Mouse (Mus musculus): ENCODE measurements around the gene Ptprr.

DNA sequence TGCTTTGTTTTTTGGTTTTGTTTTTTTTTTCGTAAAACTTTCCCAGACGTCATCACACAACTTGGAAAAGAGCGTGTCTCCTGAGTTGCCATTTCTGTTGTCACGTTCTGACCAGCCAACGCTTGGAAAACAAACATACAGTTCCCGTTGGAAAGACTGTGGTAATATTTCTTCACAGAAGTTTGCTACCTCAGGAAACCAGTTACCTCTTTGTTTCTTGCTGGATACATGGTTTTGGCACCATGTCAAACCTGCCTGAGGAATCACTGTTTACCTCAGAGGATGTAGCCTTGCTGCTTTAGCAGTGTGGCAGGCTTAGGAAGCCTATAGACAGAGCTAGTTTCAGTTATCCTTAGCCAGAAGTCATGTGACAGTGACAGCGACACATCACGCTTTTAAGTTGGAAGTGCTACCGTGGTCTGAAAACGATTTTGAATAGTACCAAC, 253.5 kb downstream of the Ptprr start:
- TF ChIP-seq POLR2A (IDR thresholded peaks at IDR 0.05; ENCODE audit: insufficient read depth, low read depth, low read length) (no peak), CTCF (IDR thresholded peaks at IDR 0.05) (no peak)

Data from heart, adult 2 months (tissue).